Mouse (Mus musculus) thymus, adult 2 months (tissue): Measurements from ENCODE around the gene Ift88.

Source experiments
- CTCF ChIP-seq: fragments of 200-500 bp; IDR thresholded peaks from 2 replicates; pipeline ENCODE4 v1.5.1; 2012; ENCODE audit warnings: mild to moderate bottlenecking, control low read depth, low read length, moderate library complexity, borderline replicate concordance; ENCODE audit not compliant: control insufficient read depth, poor library complexity, insufficient read depth; ENCODE audit errors: extremely low read depth
- POLR2A ChIP-seq: fragments of 200-500 bp; IDR thresholded peaks from 2 replicates; pipeline ENCODE4 v1.6.1; 2012; ENCODE audit warnings: mild to moderate bottlenecking, low read length, control low read depth, moderate library complexity; ENCODE audit not compliant: control insufficient read depth, poor library complexity, insufficient read depth; ENCODE audit errors: extremely low read depth

GRCm38 (mm10) chr14:57529786-57530515 lies 106.1 kb downstream of the Ift88 start:
- TF ChIP-seq POLR2A = no peak
- TF ChIP-seq CTCF = no peak
